Mouse (Mus musculus): ENCODE results near the gene Pde6d. TPM values are rescaled to one million over a fixed set of nuclear protein-coding genes. Genes with fewer than 3 reads are reported as not detected.
"Not testable (repeated sequence)": the region's sequence is repeated elsewhere in the genome, so short reads cannot be mapped to it uniquely, and the experiment has no call there.

Gene Pde6d
- polyA plus RNA-seq, 1 experiment = 11.7 TPM

DNA sequence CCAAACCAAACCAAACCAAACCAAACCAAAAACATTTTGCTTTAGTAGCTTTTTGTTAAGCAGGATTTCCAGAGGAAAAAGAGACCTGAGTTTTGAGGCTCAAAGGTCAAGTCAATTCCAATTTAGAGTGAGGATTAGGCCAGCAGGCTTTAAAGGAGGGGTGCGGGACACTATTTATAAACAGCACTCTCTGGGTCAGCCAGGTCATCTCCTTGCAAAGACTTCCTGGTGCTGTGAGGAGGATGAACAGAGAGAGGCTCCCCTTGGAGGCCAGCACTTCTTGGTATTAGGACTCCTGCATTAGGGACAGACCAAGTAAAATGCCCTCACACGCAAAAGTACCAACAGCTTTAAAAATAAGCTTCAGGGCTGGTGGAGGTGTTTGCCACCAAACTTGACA lies 30.6 kb downstream of the Pde6d start:
- no peak for TF ChIP-seq POLR2A (IDR thresholded peaks at IDR 0.05; ENCODE audit: low read depth, low read length)
- TF ChIP-seq CTCF (IDR thresholded peaks at IDR 0.05; ENCODE audit: extremely low read depth, insufficient read depth, insufficient read length, insufficient replicate concordance) = no peak
- no peak overlapping the region for H3K27ac ChIP-seq (ENCODE audit: insufficient read depth, low read length)
- H3K4me1 ChIP-seq (ENCODE audit: control insufficient read depth, insufficient read depth, insufficient read length) = no peaks in the 10 kb centered on the region
- 97% methylated on average over 2 of the region's 2 CpGs for WGBS
- no peak for DNase-seq (ENCODE audit: low read depth in 1 of 2, low spot score in 2 of 2)
- no peaks in the 10 kb centered on the region for H3K27me3 ChIP-seq (ENCODE audit: control insufficient read depth, insufficient read depth, low read length)
- H3K36me3 ChIP-seq (ENCODE audit: control insufficient read depth, insufficient read depth, low read length) = no peaks in the 10 kb centered on the region; the same call in 1 of the 2 replicates
- no peak overlapping the region for H3K4me3 ChIP-seq (ENCODE audit: extremely low read depth, insufficient read depth, insufficient read length)

DNA sequence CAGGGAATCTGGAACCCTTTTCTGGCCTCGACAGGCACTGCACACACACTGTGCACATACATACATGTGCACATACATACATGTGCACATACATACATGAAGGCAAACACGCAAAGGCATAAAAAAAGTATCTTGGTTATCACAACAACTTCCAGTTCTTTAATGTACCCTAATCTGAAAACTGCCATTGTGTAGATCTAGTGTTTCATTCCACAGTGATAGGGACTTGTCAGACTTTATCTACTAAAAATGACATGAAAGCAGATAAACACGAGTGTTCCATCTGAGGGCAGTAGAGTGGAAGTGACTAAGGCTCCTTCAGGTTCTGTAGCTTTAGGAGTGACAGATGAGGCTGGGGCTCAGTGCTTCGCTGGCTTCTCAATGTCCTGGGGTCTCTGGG lies 31.1 kb downstream of the Pde6d start:
- WGBS = 87% methylated on average over 4 of the region's 4 CpGs
- H3K27ac ChIP-seq (ENCODE audit: insufficient read depth, low read length) = no peak overlapping the region
- H3K4me3 ChIP-seq (ENCODE audit: extremely low read depth, insufficient read depth, insufficient read length) = no peak overlapping the region
- H3K4me1 ChIP-seq (ENCODE audit: control insufficient read depth, insufficient read depth, insufficient read length) = no peaks in the 10 kb centered on the region
- TF ChIP-seq POLR2A (IDR thresholded peaks at IDR 0.05; ENCODE audit: low read depth, low read length) = no peak
- no peak for TF ChIP-seq CTCF (IDR thresholded peaks at IDR 0.05; ENCODE audit: extremely low read depth, insufficient read depth, insufficient read length, insufficient replicate concordance)
- DNase-seq (ENCODE audit: low read depth in 1 of 2, low spot score in 2 of 2) = no peak
- peaks cover 1% of the 10 kb centered on the region; the same call in 1 of the 2 replicates for H3K36me3 ChIP-seq (ENCODE audit: control insufficient read depth, insufficient read depth, low read length)
- no peaks in the 10 kb centered on the region for H3K27me3 ChIP-seq (ENCODE audit: control insufficient read depth, insufficient read depth, low read length)

GRCm38 (mm10) chr1:86546797-86547196 lies 35.6 kb downstream of the Pde6d start:
- 92% methylated on average over 3 of the region's 3 CpGs for WGBS
- no peaks in the 10 kb centered on the region for H3K27me3 ChIP-seq (ENCODE audit: control insufficient read depth, insufficient read depth, low read length)
- no peak overlapping the region for H3K4me3 ChIP-seq (ENCODE audit: extremely low read depth, insufficient read depth, insufficient read length)
- no peak overlapping the region for H3K27ac ChIP-seq (ENCODE audit: insufficient read depth, low read length)
- no peaks in the 10 kb centered on the region for H3K4me1 ChIP-seq (ENCODE audit: control insufficient read depth, insufficient read depth, insufficient read length)
- peaks cover 18% of the 10 kb centered on the region for H3K36me3 ChIP-seq (ENCODE audit: control insufficient read depth, insufficient read depth, low read length)
- TF ChIP-seq POLR2A (IDR thresholded peaks at IDR 0.05; ENCODE audit: low read depth, low read length) (no peak), CTCF (IDR thresholded peaks at IDR 0.05; ENCODE audit: extremely low read depth, insufficient read depth, insufficient read length, insufficient replicate concordance) (no peak)
- no peak for DNase-seq (ENCODE audit: low read depth in 1 of 2, low spot score in 2 of 2)

- TF ChIP-seq CTCF (IDR thresholded peaks at IDR 0.05; ENCODE audit: extremely low read depth, insufficient read depth, insufficient read length, insufficient replicate concordance) (no peak), POLR2A (IDR thresholded peaks at IDR 0.05; ENCODE audit: low read depth, low read length) (no peak)
- DNase-seq (ENCODE audit: low read depth in 1 of 2, low spot score in 2 of 2) = no peak
- Histone ChIP-seq H3K27ac (ENCODE audit: insufficient read depth, low read length) (no peak overlapping the region), H3K27me3 (ENCODE audit: control insufficient read depth, insufficient read depth, low read length) (no peaks in the 10 kb centered on the region), H3K4me3 (ENCODE audit: extremely low read depth, insufficient read depth, insufficient read length) (no peak overlapping the region), H3K36me3 (ENCODE audit: control insufficient read depth, insufficient read depth, low read length) (peaks cover 18% of the 10 kb centered on the region), H3K4me1 (ENCODE audit: control insufficient read depth, insufficient read depth, insufficient read length) (no peaks in the 10 kb centered on the region)
- WGBS = 83% methylated on average over 2 of the region's 2 CpGs
Measured at GRCm38 (mm10) chr1:86542584-86542983, 39.8 kb downstream of the Pde6d start.

GRCm38 (mm10) chr1:86539583-86539982 lies 42.8 kb downstream of the Pde6d start:
- not testable (repeated sequence) for H3K4me3 ChIP-seq (ENCODE audit: extremely low read depth, insufficient read depth, insufficient read length); DNase-seq (ENCODE audit: low read depth in 1 of 2, low spot score in 2 of 2); H3K27me3 ChIP-seq (ENCODE audit: control insufficient read depth, insufficient read depth, low read length); H3K4me1 ChIP-seq (ENCODE audit: control insufficient read depth, insufficient read depth, insufficient read length); H3K27ac ChIP-seq (ENCODE audit: insufficient read depth, low read length); H3K36me3 ChIP-seq (ENCODE audit: control insufficient read depth, insufficient read depth, low read length)
- WGBS = 93% methylated on average over 12 of the region's 12 CpGs

- no peaks in the 10 kb centered on the region for H3K27me3 ChIP-seq (ENCODE audit: control insufficient read depth, insufficient read depth, low read length)
- peaks cover 6% of the 10 kb centered on the region for H3K36me3 ChIP-seq (ENCODE audit: control insufficient read depth, insufficient read depth, low read length)
- no peak for DNase-seq (ENCODE audit: low read depth in 1 of 2, low spot score in 2 of 2)
- no peaks in the 10 kb centered on the region for H3K4me1 ChIP-seq (ENCODE audit: control insufficient read depth, insufficient read depth, insufficient read length)
- H3K4me3 ChIP-seq (ENCODE audit: extremely low read depth, insufficient read depth, insufficient read length) = no peak overlapping the region
- 91% methylated on average over 3 of the region's 3 CpGs for WGBS
- no peak for TF ChIP-seq CTCF (IDR thresholded peaks at IDR 0.05; ENCODE audit: extremely low read depth, insufficient read depth, insufficient read length, insufficient replicate concordance)
- no peak for TF ChIP-seq POLR2A (IDR thresholded peaks at IDR 0.05; ENCODE audit: low read depth, low read length)
- H3K27ac ChIP-seq (ENCODE audit: insufficient read depth, low read length) = no peak overlapping the region
Measured at GRCm38 (mm10) chr1:86538383-86538782, 44.0 kb downstream of the Pde6d start.

DNA sequence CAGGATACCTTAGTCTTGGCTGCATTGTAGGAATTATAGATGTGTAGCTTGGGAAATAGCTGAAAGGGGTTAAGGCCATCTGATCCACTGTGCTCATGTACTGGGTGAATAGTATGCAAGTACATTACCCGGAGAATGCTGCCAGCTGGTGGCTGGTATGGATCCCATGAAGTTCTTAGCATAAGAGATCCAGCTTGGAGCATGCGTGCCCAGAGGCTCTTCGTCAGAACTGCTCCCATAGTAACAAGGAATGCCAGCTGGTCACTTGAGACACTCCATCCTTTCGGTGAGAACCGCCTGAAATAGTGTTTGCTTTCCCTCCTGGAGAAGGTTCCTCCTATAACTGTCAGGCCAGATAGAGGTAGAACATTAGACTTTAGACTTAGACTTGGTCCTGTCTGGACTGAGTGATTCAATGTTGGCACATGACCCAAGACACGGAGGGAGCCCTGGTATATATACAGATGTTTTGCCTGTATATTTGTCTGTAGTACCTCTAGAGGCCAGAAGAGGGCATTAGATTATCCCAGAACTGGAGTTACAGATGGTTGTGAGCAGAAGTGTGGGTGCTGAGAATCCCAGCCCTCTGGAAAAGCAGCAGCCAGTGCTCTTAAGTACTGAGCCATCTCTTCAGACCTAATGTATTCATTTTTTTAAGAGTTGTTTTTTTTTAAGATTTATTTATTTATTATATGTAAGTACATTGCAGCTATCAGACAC lies 48.9 kb downstream of the Pde6d start:
- H3K4me3 ChIP-seq (ENCODE audit: extremely low read depth, insufficient read depth, insufficient read length) = no peak overlapping the region
- no peaks in the 10 kb centered on the region for H3K27me3 ChIP-seq (ENCODE audit: control insufficient read depth, insufficient read depth, low read length)
- H3K4me1 ChIP-seq (ENCODE audit: control insufficient read depth, insufficient read depth, insufficient read length) = peaks cover 4% of the 10 kb centered on the region; the same call in 1 of the 2 replicates
- no peak overlapping the region for H3K27ac ChIP-seq (ENCODE audit: insufficient read depth, low read length)
- TF ChIP-seq POLR2A (IDR thresholded peaks at IDR 0.05; ENCODE audit: low read depth, low read length) (no peak), CTCF (IDR thresholded peaks at IDR 0.05; ENCODE audit: extremely low read depth, insufficient read depth, insufficient read length, insufficient replicate concordance) (no peak)
- 91% methylated on average over 6 of the region's 6 CpGs for WGBS
- DNase-seq (ENCODE audit: low read depth in 1 of 2, low spot score in 2 of 2) = no peak
- H3K36me3 ChIP-seq (ENCODE audit: control insufficient read depth, insufficient read depth, low read length) = peaks cover 8% of the 10 kb centered on the region
